17 mouse cellular contexts compared by ENCODE assay signal in the genomic region with DNA sequence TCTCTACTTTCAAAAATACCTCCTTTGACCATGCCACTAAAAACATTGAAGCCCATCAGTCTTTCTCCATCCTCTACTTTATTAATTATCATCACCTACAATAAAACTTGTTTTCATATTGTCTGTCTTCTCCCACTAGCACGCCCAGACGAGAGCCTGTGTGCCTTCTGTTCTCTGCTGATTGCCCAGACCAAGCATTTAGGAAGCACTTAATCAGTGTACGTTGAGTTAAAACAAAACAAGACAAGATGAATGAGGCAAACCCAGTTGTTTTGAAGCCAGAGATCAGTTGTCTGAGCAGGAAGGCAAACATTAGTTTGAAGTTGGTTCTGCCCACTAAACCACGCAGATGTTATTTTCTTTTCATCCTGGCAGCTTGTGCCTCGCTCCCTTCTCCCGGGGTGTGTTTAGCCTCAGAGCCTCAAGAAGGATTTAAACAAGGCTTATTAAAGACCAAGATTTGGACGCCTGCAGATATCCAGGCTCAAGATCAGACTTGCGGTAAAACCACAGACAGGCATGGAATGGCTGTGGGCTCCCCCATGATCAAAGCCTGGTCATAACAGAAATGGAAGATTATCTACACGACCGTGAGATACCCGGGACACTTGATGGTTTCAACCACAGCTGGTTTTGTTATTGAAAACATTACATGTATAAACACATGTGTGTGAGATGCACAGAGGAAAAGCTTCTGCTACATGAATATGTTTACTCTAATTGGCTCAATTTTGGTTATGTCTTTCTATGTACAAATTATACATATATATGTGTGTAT.
DNase-seq lines count a peak whose midpoint lies in the region; ATAC-seq and TF ChIP-seq lines count a peak whose summit lies in the region.
"Had no signal": no experiment of that assay in that cellular context is flagged by ENCODE, and none has a peak within 500 bp of the region (broad histone marks: within the 10 kb centered on the region; RNA-seq: fewer than 3 reads in every experiment).

No protein-coding gene starts in this region.

- WGBS in lung, postnatal 0 days, result 28% methylated on average over 11 of the region's 11 CpGs
- 25% methylated on average over 11 of the region's 11 CpGs for WGBS in lung, adult 2 months
- 51% methylated on average over 11 of the region's 11 CpGs for WGBS in small intestine, adult 2 months

- no peaks in the 10 kb centered on the region for H3K9me3 ChIP-seq in lung, postnatal 0 days (ENCODE audit: low read length)
- H3K9me3 ChIP-seq: midbrain, embryonic 12.5 days had no signal

- TF ChIP-seq EP300 in lung, postnatal 0 days (IDR thresholded peaks at IDR 0.05), result no peak

- H3K36me3 ChIP-seq in lung, postnatal 0 days (ENCODE audit: insufficient read depth, low read length), result no peaks in the 10 kb centered on the region
- no peaks in the 10 kb centered on the region for H3K36me3 ChIP-seq in small intestine, adult 2 months (ENCODE audit: control insufficient read depth, insufficient read depth, low read length)
- H3K36me3 ChIP-seq: midbrain, embryonic 12.5 days had no signal

- H3K27me3 ChIP-seq in lung, postnatal 0 days (replicated peaks; ENCODE audit: insufficient read depth, low read length), result no peaks in the 10 kb centered on the region
- H3K27me3 ChIP-seq in small intestine, adult 2 months (ENCODE audit: control insufficient read depth, insufficient read depth, low read length), result no peaks in the 10 kb centered on the region
- H3K27me3 ChIP-seq: CH12.LX; midbrain, embryonic 12.5 days had no signal

- H3K4me1 ChIP-seq in lung, postnatal 0 days (ENCODE audit: insufficient read depth, low read depth, low read length), result peaks cover 9% of the 10 kb centered on the region
- H3K4me1 ChIP-seq in lung, adult 2 months (ENCODE audit: control insufficient read depth, insufficient read depth, low read length), result peaks cover 6% of the 10 kb centered on the region; the same call in 1 of the 2 replicates
- H3K4me1 ChIP-seq in small intestine, adult 2 months (ENCODE audit: control insufficient read depth, insufficient read depth, insufficient read length, low read length), result no peaks in the 10 kb centered on the region

- no peak overlapping the region; the same call in 1 of the 2 replicates for H3K4me2 ChIP-seq in lung, postnatal 0 days (replicated peaks; ENCODE audit: low read depth, low read length)
- H3K4me2 ChIP-seq: heart, embryonic 11.5 days; midbrain, embryonic 12.5 days had no signal

- TF ChIP-seq POLR2A in lung, adult 2 months (IDR thresholded peaks at IDR 0.05; ENCODE audit: borderline replicate concordance, extremely low read depth, low read depth, low read length), result no peak
- TF ChIP-seq POLR2A in small intestine, adult 2 months (IDR thresholded peaks at IDR 0.05; ENCODE audit: low read depth, low read length), result no peak

- H3K27ac ChIP-seq in lung, postnatal 0 days (ENCODE audit: low read length), result peak overlapping the region; percentile 43; the same call in 1 of the 2 replicates
- 0 out of 2 replicates have a peak overlapping the region, but pooled peaks have one; percentile 11 for H3K27ac ChIP-seq in small intestine, adult 2 months (ENCODE audit: insufficient read depth, low read depth, low read length)
- H3K27ac ChIP-seq: midbrain, embryonic 12.5 days had no signal

- H3K9ac ChIP-seq in lung, postnatal 0 days (replicated peaks; ENCODE audit: low read depth), result no peak overlapping the region
- H3K9ac ChIP-seq: midbrain, embryonic 12.5 days had no signal

- peak; percentile 38 for DNase-seq in lung, postnatal 0 days (ENCODE audit: low spot score)
- DNase-seq in lung, adult 2 months, result no peak
- DNase-seq in T-cell, adult 2 months (ENCODE audit: low spot score), result peak; percentile 66
- peak; percentile 17 for DNase-seq in embryo, embryonic 9.5 days (ENCODE audit: extremely low spot score)
- no peak for DNase-seq in left cerebral cortex, postnatal 14 days (ENCODE audit: low spot score in 2 of 2)
- no peak for DNase-seq in adrenal gland, adult 2 months
- no peak for DNase-seq in spleen, postnatal 14 days (ENCODE audit: low spot score in 2 of 2)
- DNase-seq: cerebellum, adult 11-12 months; gastrocnemius, postnatal 25 days; heart, postnatal 4 days; kidney, adult 9 months; liver had no signal

- peak; percentile 43 for ATAC-seq in lung, postnatal 0 days
- ATAC-seq: activated CD4-positive, CD25-positive, alpha-beta regulatory T cell, adult 4 months had no signal

- no peak for TF ChIP-seq CTCF in lung, postnatal 0 days (IDR thresholded peaks at IDR 0.05)
- TF ChIP-seq CTCF in lung, adult 2 months (IDR thresholded peaks at IDR 0.05; ENCODE audit: insufficient read depth, low read length), result no peak
- no peak for TF ChIP-seq CTCF in small intestine, adult 2 months (IDR thresholded peaks at IDR 0.05; ENCODE audit: extremely low read depth, insufficient read length, insufficient replicate concordance, low read depth, low read length)

- intact Hi-C loops in left cerebral cortex, postnatal 14 days (cut with DNase I), result no loop called here

- no peak overlapping the region for H3K4me3 ChIP-seq in lung, postnatal 0 days (ENCODE audit: low read depth, low read length)
- no peak overlapping the region for H3K4me3 ChIP-seq in lung, adult 2 months (replicated peaks; ENCODE audit: extremely low read depth, low read depth, low read length)
- no peak overlapping the region for H3K4me3 ChIP-seq in small intestine, adult 2 months (ENCODE audit: low read depth, low read length)
- H3K4me3 ChIP-seq: midbrain, embryonic 12.5 days had no signal

Comparison
In these comparisons a context has a peak if more than half of its experiments do, and no peak if none do; other contexts are left out.
1. DNase-seq: peak in lung, postnatal 0 days (single experiment), T-cell, adult 2 months (single experiment) and embryo, embryonic 9.5 days (single experiment); none in lung, adult 2 months (single experiment), left cerebral cortex, postnatal 14 days (0 of 2), adrenal gland, adult 2 months (single experiment) and spleen, postnatal 14 days (0 of 2).